Mouse (Mus musculus): ENCODE data around the gene Myo9b. TPM values are rescaled to one million over a fixed set of nuclear protein-coding genes. Genes with fewer than 3 reads are reported as not detected.
A peak's percentile ranks its signal among the peaks of the same experiment; 100 is the strongest.

Gene Myo9b
- total and polyA plus RNA-seq, 2 experiments from 2014 or later: 8.6 to 38.4 TPM

DNA sequence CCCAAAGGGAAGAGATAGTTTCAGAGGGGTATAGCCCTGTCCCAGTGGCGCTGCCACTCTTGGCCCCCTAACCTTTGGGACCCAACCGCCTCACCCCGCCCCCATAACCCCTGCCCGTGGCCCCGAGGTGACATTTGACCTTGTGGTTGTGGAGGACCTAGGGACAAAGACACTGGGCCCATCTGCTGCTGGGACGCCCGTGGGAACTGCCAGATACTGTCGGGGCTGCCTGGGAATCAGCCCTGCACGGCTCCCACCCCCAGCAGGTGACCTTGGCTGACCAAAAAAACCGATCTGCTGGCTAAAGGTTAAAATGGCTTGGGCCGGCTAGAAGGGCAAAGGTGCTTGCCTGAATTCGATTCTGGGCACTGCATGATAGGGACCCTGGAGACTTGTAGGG lies 110.9 kb downstream of the Myo9b start:
- DNase-seq (ENCODE audit: low spot score): no peak
- WGBS: 15% methylated on average over 12 of the region's 12 CpGs

GRCm38 (mm10) chr8:71383860-71384259 lies 111.3 kb downstream of the Myo9b start:
- TF ChIP-seq CTCF (IDR thresholded peaks at IDR 0.05; ENCODE audit: low read depth): no peak
- DNase-seq (ENCODE audit: low spot score): no peak
- H3K9ac ChIP-seq (replicated peaks; ENCODE audit: low read length): no peak overlapping the region
- WGBS: 58% methylated on average over 3 of the region's 3 CpGs
- no peaks in the 10 kb centered on the region for H3K27me3 ChIP-seq (ENCODE audit: insufficient read depth, low read length)
- no peak overlapping the region for H3K4me2 ChIP-seq (ENCODE audit: low read depth, low read length)
- no peaks in the 10 kb centered on the region for H3K36me3 ChIP-seq (ENCODE audit: insufficient read depth, low read length)
- H3K9me3 ChIP-seq (ENCODE audit: low read length): no peaks in the 10 kb centered on the region
- ATAC-seq: no peak
- peaks cover 15% of the 10 kb centered on the region for H3K4me1 ChIP-seq (ENCODE audit: insufficient read depth, low read length)
- H3K4me3 ChIP-seq (ENCODE audit: low read length): no peak overlapping the region
- no peak overlapping the region for H3K27ac ChIP-seq

More for the DNA sequence above, 110.9 kb downstream of the Myo9b start:
- no peaks in the 10 kb centered on the region for H3K27me3 ChIP-seq (ENCODE audit: insufficient read depth, low read length)
- TF ChIP-seq CTCF (IDR thresholded peaks at IDR 0.05; ENCODE audit: low read depth): no peak
- ATAC-seq: no peak
- H3K4me3 ChIP-seq (ENCODE audit: low read length): no peak overlapping the region
- H3K4me1 ChIP-seq (ENCODE audit: insufficient read depth, low read length): peaks cover 15% of the 10 kb centered on the region
- H3K27ac ChIP-seq: 0 out of 2 replicates have a peak overlapping the region, but pooled peaks have one; percentile 89
- no peak overlapping the region for H3K4me2 ChIP-seq (ENCODE audit: low read depth, low read length)
- H3K36me3 ChIP-seq (ENCODE audit: insufficient read depth, low read length): no peaks in the 10 kb centered on the region
- H3K9ac ChIP-seq (replicated peaks; ENCODE audit: low read length): no peak overlapping the region
- no peaks in the 10 kb centered on the region for H3K9me3 ChIP-seq (ENCODE audit: low read length)

DNA sequence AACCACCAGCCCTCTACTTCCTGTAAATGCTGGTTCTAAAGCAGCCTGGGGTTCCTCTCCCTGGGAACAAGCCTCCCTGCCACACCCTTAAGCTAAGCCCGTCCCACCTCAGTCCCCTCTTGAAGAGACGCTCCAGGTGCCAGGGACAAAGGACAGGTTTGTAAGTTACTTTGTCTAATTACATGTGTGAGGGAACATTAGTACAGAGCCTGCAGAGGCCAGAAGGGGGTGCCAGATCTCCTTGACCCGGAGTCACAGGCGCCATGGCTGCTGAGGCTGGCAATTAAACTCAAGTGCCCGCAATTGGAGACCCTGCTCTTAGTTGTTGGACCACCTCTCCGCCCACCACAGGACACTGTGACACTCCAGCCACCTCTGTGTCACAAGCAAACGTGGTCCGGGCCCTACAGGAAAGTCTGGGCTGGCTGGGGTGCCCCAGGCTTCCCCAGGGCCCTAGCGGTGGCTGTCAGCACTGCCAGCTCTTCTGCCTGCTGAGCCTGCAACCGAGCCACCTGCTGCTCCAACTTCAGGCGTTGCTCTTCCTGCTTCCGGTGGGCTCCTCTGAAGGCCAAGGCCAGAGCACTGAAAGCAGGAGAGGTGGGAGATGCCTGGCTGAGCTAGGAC lies 112.8 kb downstream of the Myo9b start:
- no peaks in the 10 kb centered on the region for H3K36me3 ChIP-seq (ENCODE audit: insufficient read depth, low read length)
- H3K4me3 ChIP-seq (ENCODE audit: low read length): no peak overlapping the region
- TF ChIP-seq CTCF (IDR thresholded peaks at IDR 0.05; ENCODE audit: low read depth): 0 out of 2 replicates have a peak, but pooled peaks have one; percentile 11
- ATAC-seq: no peak
- 73% methylated on average over 12 of the region's 12 CpGs for WGBS
- no peak overlapping the region for H3K9ac ChIP-seq (replicated peaks; ENCODE audit: low read length)
- no peak overlapping the region for H3K4me2 ChIP-seq (ENCODE audit: low read depth, low read length)
- DNase-seq (ENCODE audit: low spot score): no peak
- no peaks in the 10 kb centered on the region for H3K9me3 ChIP-seq (ENCODE audit: low read length)
- H3K27ac ChIP-seq: no peak overlapping the region
- H3K4me1 ChIP-seq (ENCODE audit: insufficient read depth, low read length): peaks cover 4% of the 10 kb centered on the region; the same call in 1 of the 2 replicates
- H3K27me3 ChIP-seq (ENCODE audit: insufficient read depth, low read length): no peaks in the 10 kb centered on the region

GRCm38 (mm10) chr8:71388267-71388666 lies 115.8 kb downstream of the Myo9b start:
- Histone ChIP-seq H3K4me1 (ENCODE audit: insufficient read depth, low read length) (no peaks in the 10 kb centered on the region), H3K36me3 (ENCODE audit: insufficient read depth, low read length) (no peaks in the 10 kb centered on the region), H3K27ac (no peak overlapping the region), H3K4me2 (ENCODE audit: low read depth, low read length) (no peak overlapping the region), H3K4me3 (ENCODE audit: low read length) (no peak overlapping the region), H3K9ac (replicated peaks; ENCODE audit: low read length) (no peak overlapping the region), H3K9me3 (ENCODE audit: low read length) (no peaks in the 10 kb centered on the region), H3K27me3 (ENCODE audit: insufficient read depth, low read length) (no peaks in the 10 kb centered on the region)
- DNase-seq (ENCODE audit: low spot score) (no peak), ATAC-seq (no peak)
- 81% methylated on average over 1 of the region's 1 CpGs for WGBS
- TF ChIP-seq CTCF (IDR thresholded peaks at IDR 0.05; ENCODE audit: low read depth): no peak

- no peaks in the 10 kb centered on the region for H3K27me3 ChIP-seq (ENCODE audit: insufficient read depth, low read length)
- H3K4me1 ChIP-seq (ENCODE audit: insufficient read depth, low read length): 0 out of 2 replicates have a peak, but pooled peaks cover 3% of the 10 kb centered on the region
- no peak overlapping the region for H3K4me2 ChIP-seq (ENCODE audit: low read depth, low read length)
- H3K4me3 ChIP-seq (ENCODE audit: low read length): no peak overlapping the region
- no peak overlapping the region for H3K27ac ChIP-seq
- TF ChIP-seq CTCF (IDR thresholded peaks at IDR 0.05; ENCODE audit: low read depth): no peak
- no peak for ATAC-seq
- no peak overlapping the region for H3K9ac ChIP-seq (replicated peaks; ENCODE audit: low read length)
- 94% methylated on average over 2 of the region's 2 CpGs for WGBS
- no peaks in the 10 kb centered on the region for H3K36me3 ChIP-seq (ENCODE audit: insufficient read depth, low read length)
- H3K9me3 ChIP-seq (ENCODE audit: low read length): no peaks in the 10 kb centered on the region
- no peak for DNase-seq (ENCODE audit: low spot score)
Measured at GRCm38 (mm10) chr8:71391696-71392095, 119.2 kb downstream of the Myo9b start.

DNA sequence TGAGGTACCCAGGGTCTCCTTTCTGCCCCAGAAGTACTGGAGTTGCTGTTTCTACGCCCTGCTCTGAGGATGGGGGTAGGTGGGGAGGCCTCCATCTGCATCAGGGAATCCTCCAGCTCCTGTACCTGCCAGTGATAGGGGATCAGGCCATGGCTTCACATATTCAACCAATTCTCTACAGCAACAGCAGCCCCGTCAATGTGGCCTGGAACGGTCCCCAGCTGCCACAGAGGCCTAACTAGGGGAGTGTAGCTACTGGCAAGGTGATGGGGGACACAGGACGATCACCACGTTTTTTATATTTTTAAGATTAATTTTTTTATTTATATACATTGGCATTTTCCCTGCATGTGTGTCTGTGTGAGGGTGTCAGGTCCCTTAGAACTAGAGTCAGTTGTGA lies 119.9 kb downstream of the Myo9b start:
- no peaks in the 10 kb centered on the region for H3K27me3 ChIP-seq (ENCODE audit: insufficient read depth, low read length)
- H3K27ac ChIP-seq: no peak overlapping the region
- no peaks in the 10 kb centered on the region for H3K9me3 ChIP-seq (ENCODE audit: low read length)
- DNase-seq (ENCODE audit: low spot score) (no peak), ATAC-seq (no peak)
- H3K4me2 ChIP-seq (ENCODE audit: low read depth, low read length): no peak overlapping the region
- WGBS: 74% methylated on average over 5 of the region's 5 CpGs
- H3K9ac ChIP-seq (replicated peaks; ENCODE audit: low read length): no peak overlapping the region
- TF ChIP-seq CTCF (IDR thresholded peaks at IDR 0.05; ENCODE audit: low read depth): no peak
- H3K4me1 ChIP-seq (ENCODE audit: insufficient read depth, low read length): peaks cover 6% of the 10 kb centered on the region
- no peaks in the 10 kb centered on the region for H3K36me3 ChIP-seq (ENCODE audit: insufficient read depth, low read length)
- no peak overlapping the region for H3K4me3 ChIP-seq (ENCODE audit: low read length)

DNA sequence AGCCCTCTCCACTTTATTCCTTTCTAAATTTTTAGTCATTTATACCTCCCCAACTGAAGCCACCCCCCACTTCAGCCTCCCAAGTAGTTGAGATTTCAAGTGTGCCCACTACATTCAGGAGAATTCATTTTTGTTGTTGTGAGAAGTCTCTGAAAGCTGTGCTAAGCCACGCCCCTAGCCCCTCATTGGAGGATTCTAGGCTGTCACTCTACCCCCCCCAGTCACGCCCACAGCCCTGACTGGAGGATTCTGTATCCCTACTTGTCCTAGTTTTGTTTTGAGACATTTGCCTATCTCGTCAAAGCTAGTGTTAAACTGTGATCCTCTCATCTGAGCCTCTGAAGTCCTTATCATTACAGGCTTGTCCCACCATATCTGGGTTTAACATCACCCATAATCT lies 120.4 kb downstream of the Myo9b start:
- Histone ChIP-seq H3K27ac (no peak overlapping the region), H3K4me1 (ENCODE audit: insufficient read depth, low read length) (peaks cover 10% of the 10 kb centered on the region), H3K4me3 (ENCODE audit: low read length) (no peak overlapping the region), H3K27me3 (ENCODE audit: insufficient read depth, low read length) (no peaks in the 10 kb centered on the region), H3K36me3 (ENCODE audit: insufficient read depth, low read length) (no peaks in the 10 kb centered on the region), H3K9ac (replicated peaks; ENCODE audit: low read length) (no peak overlapping the region), H3K9me3 (ENCODE audit: low read length) (no peaks in the 10 kb centered on the region), H3K4me2 (ENCODE audit: low read depth, low read length) (no peak overlapping the region)
- 16% methylated on average over 3 of the region's 3 CpGs for WGBS
- no peak for ATAC-seq
- no peak for TF ChIP-seq CTCF (IDR thresholded peaks at IDR 0.05; ENCODE audit: low read depth)
- DNase-seq (ENCODE audit: low spot score): peak; percentile 37

All from hindbrain, postnatal 0 days (tissue).